Mouse (Mus musculus): Measurements from ENCODE around the gene Lag3. TPM values are rescaled to one million over a fixed set of nuclear protein-coding genes. Genes with fewer than 3 reads are reported as not detected.

The Lag3 gene
- polyA plus RNA-seq, 1 experiment from 2014 or later = 1.1 TPM

GRCm38 (mm10) chr6:124925173-124925793, 13.8 kb upstream of the Lag3 start:
- H3K27me3 ChIP-seq (ENCODE audit: control insufficient read depth, insufficient read depth, low read length) = no peaks in the 10 kb centered on the region
- 37% methylated on average over 12 of the region's 12 CpGs for WGBS
- 0 out of 2 replicates have a peak, but pooled peaks have one; percentile 2 for ATAC-seq (replicated peaks; ENCODE audit: extremely low read depth, insufficient read depth, low FRiP score)

GRCm38 (mm10) chr6:124921539-124921938, 10.0 kb upstream of the Lag3 start:
- no peaks in the 10 kb centered on the region for H3K36me3 ChIP-seq (ENCODE audit: control insufficient read depth, insufficient read depth)
- H3K4me2 ChIP-seq (ENCODE audit: low read depth, low read length) = no peak overlapping the region
- no peaks in the 10 kb centered on the region for H3K9me3 ChIP-seq (replicated peaks; ENCODE audit: control insufficient read depth, low read length)
- peaks cover 45% of the 10 kb centered on the region for H3K4me1 ChIP-seq (ENCODE audit: control insufficient read depth, insufficient read depth, low read length)
- no peak for ATAC-seq (replicated peaks; ENCODE audit: extremely low read depth, insufficient read depth, low FRiP score)
- 64% methylated on average over 4 of the region's 4 CpGs for WGBS
- H3K9ac ChIP-seq (ENCODE audit: low read length) = no peak overlapping the region
- no peaks in the 10 kb centered on the region for H3K27me3 ChIP-seq (ENCODE audit: control insufficient read depth, insufficient read depth, low read length)
- H3K4me3 ChIP-seq (ENCODE audit: low read length) = no peak overlapping the region
- peak overlapping the region; percentile 100 for H3K27ac ChIP-seq (ENCODE audit: low read length)

More at GRCm38 (mm10) chr6:124925173-124925793, 13.8 kb upstream of the Lag3 start:
- no peaks in the 10 kb centered on the region for H3K36me3 ChIP-seq (ENCODE audit: control insufficient read depth, insufficient read depth)
- H3K4me3 ChIP-seq (ENCODE audit: low read length) = peak overlapping the region; percentile 41
- H3K4me1 ChIP-seq (ENCODE audit: control insufficient read depth, insufficient read depth, low read length) = peaks cover 35% of the 10 kb centered on the region
- H3K9me3 ChIP-seq (replicated peaks; ENCODE audit: control insufficient read depth, low read length) = no peaks in the 10 kb centered on the region
- peak overlapping the region; percentile 86 for H3K27ac ChIP-seq (ENCODE audit: low read length)
- peak overlapping the region; percentile 68 for H3K9ac ChIP-seq (ENCODE audit: low read length)
- peak overlapping the region; percentile 54 for H3K4me2 ChIP-seq (ENCODE audit: low read depth, low read length)

GRCm38 (mm10) chr6:124920318-124921085, 9.0 kb upstream of the Lag3 start:
- H3K9me3 ChIP-seq (replicated peaks; ENCODE audit: control insufficient read depth, low read length) = no peaks in the 10 kb centered on the region
- peak overlapping the region; percentile 66 for H3K4me2 ChIP-seq (ENCODE audit: low read depth, low read length)
- H3K9ac ChIP-seq (ENCODE audit: low read length) = peak overlapping the region; percentile 67
- ATAC-seq (replicated peaks; ENCODE audit: extremely low read depth, insufficient read depth, low FRiP score) = no peak
- peaks cover 45% of the 10 kb centered on the region for H3K4me1 ChIP-seq (ENCODE audit: control insufficient read depth, insufficient read depth, low read length)
- peak overlapping the region; percentile 100 for H3K27ac ChIP-seq (ENCODE audit: low read length)
- peak overlapping the region; percentile 47; the same call in 1 of the 2 replicates for H3K4me3 ChIP-seq (ENCODE audit: low read length)
- H3K36me3 ChIP-seq (ENCODE audit: control insufficient read depth, insufficient read depth) = no peaks in the 10 kb centered on the region
- 30% methylated on average over 9 of the region's 9 CpGs for WGBS
- no peaks in the 10 kb centered on the region for H3K27me3 ChIP-seq (ENCODE audit: control insufficient read depth, insufficient read depth, low read length)

- Histone ChIP-seq H3K27me3 (ENCODE audit: control insufficient read depth, insufficient read depth, low read length) (no peaks in the 10 kb centered on the region), H3K9me3 (replicated peaks; ENCODE audit: control insufficient read depth, low read length) (no peaks in the 10 kb centered on the region), H3K4me1 (ENCODE audit: control insufficient read depth, insufficient read depth, low read length) (peaks cover 45% of the 10 kb centered on the region), H3K9ac (ENCODE audit: low read length) (peak within 1 kb of the TSS; percentile 67), H3K27ac (ENCODE audit: low read length) (peak within 1 kb of the TSS; percentile 100), H3K4me2 (ENCODE audit: low read depth, low read length) (peak within 1 kb of the TSS; percentile 66), H3K4me3 (ENCODE audit: low read length) (peak within 1 kb of the TSS; percentile 47), H3K36me3 (ENCODE audit: control insufficient read depth, insufficient read depth) (peaks cover 2% of the 10 kb centered on the region; the same call in 1 of the 2 replicates)
- ATAC-seq (replicated peaks; ENCODE audit: extremely low read depth, insufficient read depth, low FRiP score) = peak; percentile 81
- 4% methylated on average over 13 of the region's 13 CpGs for WGBS
Measured at GRCm38 (mm10) chr6:124919695-124920317, 8.3 kb upstream of the Lag3 start, which contains the start of gene Ptms. TSS of gene Ptms (minus strand) at chr6:124920103.

GRCm38 (mm10) chr6:124918890-124919627, 7.6 kb upstream of the Lag3 start:
- Histone ChIP-seq H3K4me3 (ENCODE audit: low read length) (peak overlapping the region; percentile 33), H3K4me1 (ENCODE audit: control insufficient read depth, insufficient read depth, low read length) (peaks cover 46% of the 10 kb centered on the region), H3K27me3 (ENCODE audit: control insufficient read depth, insufficient read depth, low read length) (no peaks in the 10 kb centered on the region), H3K27ac (ENCODE audit: low read length) (peak overlapping the region; percentile 100), H3K9ac (ENCODE audit: low read length) (peak overlapping the region; percentile 100), H3K9me3 (replicated peaks; ENCODE audit: control insufficient read depth, low read length) (no peaks in the 10 kb centered on the region), H3K4me2 (ENCODE audit: low read depth, low read length) (peak overlapping the region; percentile 66), H3K36me3 (ENCODE audit: control insufficient read depth, insufficient read depth) (peaks cover 10% of the 10 kb centered on the region)
- WGBS = 24% methylated on average over 13 of the region's 14 CpGs
- ATAC-seq (replicated peaks; ENCODE audit: extremely low read depth, insufficient read depth, low FRiP score) = no peak

- H3K4me1 ChIP-seq (ENCODE audit: control insufficient read depth, insufficient read depth, low read length) = peaks cover 51% of the 10 kb centered on the region
- peaks cover 16% of the 10 kb centered on the region for H3K36me3 ChIP-seq (ENCODE audit: control insufficient read depth, insufficient read depth)
- no peaks in the 10 kb centered on the region for H3K27me3 ChIP-seq (ENCODE audit: control insufficient read depth, insufficient read depth, low read length)
- ATAC-seq (replicated peaks; ENCODE audit: extremely low read depth, insufficient read depth, low FRiP score) = no peak
- peak overlapping the region; percentile 92 for H3K4me3 ChIP-seq (ENCODE audit: low read length)
- peak overlapping the region; percentile 100 for H3K9ac ChIP-seq (ENCODE audit: low read length)
- 12% methylated on average over 7 of the region's 7 CpGs for WGBS
- peak overlapping the region; percentile 66 for H3K4me2 ChIP-seq (ENCODE audit: low read depth, low read length)
- peak overlapping the region; percentile 100 for H3K27ac ChIP-seq (ENCODE audit: low read length)
- H3K9me3 ChIP-seq (replicated peaks; ENCODE audit: control insufficient read depth, low read length) = no peaks in the 10 kb centered on the region
Measured at GRCm38 (mm10) chr6:124918331-124918690, 6.8 kb upstream of the Lag3 start.

- H3K27me3 ChIP-seq (ENCODE audit: control insufficient read depth, insufficient read depth, low read length) = no peaks in the 10 kb centered on the region
- peak overlapping the region; percentile 100 for H3K27ac ChIP-seq (ENCODE audit: low read length)
- peaks cover 51% of the 10 kb centered on the region for H3K4me1 ChIP-seq (ENCODE audit: control insufficient read depth, insufficient read depth, low read length)
- ATAC-seq (replicated peaks; ENCODE audit: extremely low read depth, insufficient read depth, low FRiP score) = peak; percentile 65
- no peaks in the 10 kb centered on the region for H3K9me3 ChIP-seq (replicated peaks; ENCODE audit: control insufficient read depth, low read length)
- H3K4me3 ChIP-seq (ENCODE audit: low read length) = peak overlapping the region; percentile 92
- H3K36me3 ChIP-seq (ENCODE audit: control insufficient read depth, insufficient read depth) = peaks cover 21% of the 10 kb centered on the region
- H3K4me2 ChIP-seq (ENCODE audit: low read depth, low read length) = peak overlapping the region; percentile 66
- WGBS = 1% methylated on average over 63 of the region's 89 CpGs
- H3K9ac ChIP-seq (ENCODE audit: low read length) = peak overlapping the region; percentile 100
Measured at GRCm38 (mm10) chr6:124917518-124918330, 6.2 kb upstream of the Lag3 start.
